Mouse (Mus musculus): ENCODE measurements around the gene Fam57b.

The Fam57b gene

DNA sequence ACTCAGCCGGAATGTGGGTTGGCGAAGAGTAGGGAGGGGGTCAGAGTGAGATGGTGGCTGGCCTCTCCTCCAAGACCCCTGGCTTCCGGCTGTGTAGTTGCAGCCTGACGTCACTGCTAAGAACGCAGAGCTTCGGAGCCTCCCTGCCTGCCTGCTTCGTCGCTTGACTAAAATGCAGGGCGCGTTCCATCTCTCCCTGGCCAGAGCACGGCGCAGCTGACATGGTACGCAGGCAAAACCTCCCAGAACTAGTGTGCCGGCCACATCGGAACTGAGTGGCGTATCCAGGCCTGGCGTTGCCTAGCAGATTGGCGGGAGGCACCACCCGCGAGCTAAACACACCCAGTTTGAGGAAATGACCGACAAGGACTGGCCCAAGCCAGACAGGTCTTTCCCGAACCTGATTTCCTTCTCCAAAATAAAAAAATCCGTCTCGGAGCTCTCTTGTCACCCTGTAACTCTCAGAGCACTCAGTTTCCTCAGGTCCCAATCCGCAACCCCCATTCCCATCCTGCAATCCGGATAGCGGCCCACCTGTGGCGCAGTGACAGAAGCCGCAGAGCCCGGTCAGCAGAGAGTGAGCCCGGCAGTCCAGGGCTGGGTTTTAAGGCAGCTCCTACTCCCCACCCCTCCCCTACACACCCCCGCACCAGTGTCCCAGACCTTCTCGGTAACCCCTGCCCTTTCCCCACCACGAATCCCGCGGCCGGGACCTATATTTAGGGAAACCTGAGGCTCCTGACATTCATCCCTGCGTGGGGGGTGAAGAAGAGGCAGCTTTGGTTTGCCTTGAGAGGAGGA, 2.2 kb downstream of the Fam57b start:
- no peak for DNase-seq

DNA sequence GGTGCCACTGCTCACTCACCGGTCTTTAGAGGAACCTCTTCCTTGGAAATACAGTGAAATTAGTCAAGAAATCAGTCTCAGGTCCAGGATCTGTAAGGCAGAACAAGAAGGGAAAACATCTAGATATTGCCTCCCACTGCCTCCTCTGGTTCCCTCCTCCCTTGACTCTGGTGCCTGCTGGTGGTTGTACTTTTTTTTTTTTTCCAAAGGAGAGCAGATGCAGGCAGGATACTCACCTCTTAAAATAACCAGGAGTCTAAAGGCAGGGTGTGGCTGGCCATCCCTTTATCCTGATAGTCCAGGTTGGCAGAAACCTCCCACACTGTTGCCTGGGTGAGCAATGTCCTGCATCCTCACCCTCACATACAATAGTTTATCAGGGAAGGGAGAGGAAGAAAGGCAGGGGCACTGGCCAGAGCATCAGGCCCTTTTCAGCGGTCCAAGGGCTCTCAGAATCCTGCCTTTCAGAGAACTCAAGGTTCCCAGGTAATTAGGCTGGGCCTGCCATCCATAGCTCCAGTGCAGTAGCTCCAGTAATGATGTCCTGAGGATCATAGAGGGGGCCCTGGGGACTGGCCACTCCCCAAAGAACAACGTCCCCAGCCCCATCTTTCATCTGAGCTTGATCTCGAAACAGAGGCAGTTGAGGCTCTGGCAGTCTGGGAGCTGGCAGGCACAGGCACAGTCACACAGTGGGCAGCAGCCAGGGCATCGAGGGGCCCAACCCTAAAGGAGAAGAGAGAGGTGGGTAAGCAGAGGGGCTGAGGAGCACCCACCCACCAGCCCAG, 3.0 kb downstream of the Fam57b start:
- no peak for DNase-seq

DNA sequence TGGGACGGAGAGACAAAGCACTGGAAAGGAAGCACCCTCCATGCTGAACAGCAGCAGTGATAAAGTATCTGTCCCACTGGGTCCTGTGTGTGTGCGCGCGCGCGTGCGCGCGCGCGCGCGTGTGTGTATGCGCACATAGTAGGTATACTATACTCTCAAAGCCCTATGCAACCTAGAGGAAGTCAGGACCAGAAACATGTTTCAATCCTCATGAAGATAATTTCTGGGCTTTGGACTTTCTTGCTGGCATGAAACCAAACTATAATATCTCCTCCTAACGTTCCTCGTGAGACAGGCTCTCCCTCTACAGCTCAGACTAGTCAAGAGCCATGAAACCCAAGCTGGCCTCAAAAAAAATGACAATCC, 3.6 kb downstream of the Fam57b start:
- DNase-seq = no peak

DNA sequence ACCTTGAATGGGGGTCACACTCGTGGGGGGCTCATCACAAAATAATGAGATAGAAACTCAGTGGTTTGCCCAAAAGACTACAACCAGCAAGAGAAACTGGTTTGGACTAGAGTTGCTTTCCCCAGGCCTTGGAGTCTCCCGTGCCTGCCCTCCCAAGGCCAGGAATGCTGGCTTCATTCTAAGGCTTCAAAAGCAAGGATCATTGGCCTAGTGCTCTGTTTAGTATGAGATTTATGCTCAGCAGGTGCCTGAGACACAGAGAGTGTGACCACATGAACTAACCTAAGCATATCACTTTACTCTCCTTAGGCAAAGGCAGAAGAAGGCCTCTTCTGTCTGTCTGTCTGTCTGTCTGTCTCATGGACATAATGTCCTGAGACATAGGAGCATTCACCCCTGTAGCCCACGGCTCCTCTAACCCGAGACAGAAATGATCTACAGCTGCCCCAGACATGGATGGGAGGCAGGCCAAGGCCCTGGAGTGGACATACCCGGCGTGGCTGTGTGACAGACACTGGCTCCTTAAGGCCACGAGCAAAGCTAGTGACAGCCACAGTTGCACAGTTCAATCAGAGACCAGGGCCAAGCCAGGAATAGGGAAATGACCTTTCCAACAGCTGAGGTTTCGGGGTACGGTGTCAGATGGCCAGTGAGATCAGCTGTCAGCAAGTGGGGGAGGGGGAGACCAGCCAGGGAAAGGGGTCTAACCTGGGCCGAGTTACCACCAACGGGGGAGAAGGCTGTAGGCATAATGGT, 4.8 kb downstream of the Fam57b start:
- no peak for DNase-seq

GRCm38 (mm10) chr7:126803181-126803580, 5.7 kb downstream of the Fam57b start:
- DNase-seq = no peak

- no peak for DNase-seq
Observed at GRCm38 (mm10) chr7:126803751-126804150, 6.3 kb downstream of the Fam57b start.

DNA sequence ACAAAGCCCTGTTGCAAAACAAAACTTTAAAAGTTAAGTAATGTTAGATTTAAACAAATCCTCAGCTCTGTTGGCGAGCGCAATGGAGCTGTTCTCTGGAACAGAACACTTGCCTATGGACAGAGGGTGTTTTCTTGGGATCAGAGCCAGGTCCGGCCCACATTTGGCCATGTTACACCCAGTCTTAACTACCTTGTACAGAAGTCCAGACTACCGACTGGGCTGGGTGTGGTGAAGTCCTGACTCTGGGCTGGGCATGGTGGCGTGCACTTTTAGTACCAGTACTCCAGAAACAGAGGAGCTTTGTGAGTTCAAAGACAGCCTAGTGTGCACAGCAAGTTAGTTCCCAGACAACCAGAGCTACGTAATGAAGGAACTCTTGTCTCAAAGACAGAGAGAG, 9.5 kb downstream of the Fam57b start:
- DNase-seq = peak; percentile 71 to 84

DNA sequence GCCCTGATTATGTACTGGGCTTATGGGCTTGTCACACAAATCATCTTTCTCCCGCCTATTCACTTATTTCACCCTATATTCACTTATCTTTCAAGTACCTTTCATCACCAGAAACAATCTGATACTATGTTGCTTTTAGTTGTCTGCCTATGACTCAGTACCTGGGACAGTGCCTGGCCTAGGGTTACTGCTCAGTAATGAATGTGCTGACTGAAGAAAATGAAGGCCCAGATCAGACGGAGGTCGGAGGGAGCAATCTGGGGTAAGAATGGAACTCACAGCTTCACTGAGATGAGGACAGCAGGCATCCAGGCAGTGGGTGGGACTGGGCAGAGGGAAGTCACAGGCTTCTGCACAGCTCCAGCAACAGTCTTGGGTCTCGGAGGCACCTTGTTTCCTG, 9.9 kb downstream of the Fam57b start:
- DNase-seq = no peak

DNA sequence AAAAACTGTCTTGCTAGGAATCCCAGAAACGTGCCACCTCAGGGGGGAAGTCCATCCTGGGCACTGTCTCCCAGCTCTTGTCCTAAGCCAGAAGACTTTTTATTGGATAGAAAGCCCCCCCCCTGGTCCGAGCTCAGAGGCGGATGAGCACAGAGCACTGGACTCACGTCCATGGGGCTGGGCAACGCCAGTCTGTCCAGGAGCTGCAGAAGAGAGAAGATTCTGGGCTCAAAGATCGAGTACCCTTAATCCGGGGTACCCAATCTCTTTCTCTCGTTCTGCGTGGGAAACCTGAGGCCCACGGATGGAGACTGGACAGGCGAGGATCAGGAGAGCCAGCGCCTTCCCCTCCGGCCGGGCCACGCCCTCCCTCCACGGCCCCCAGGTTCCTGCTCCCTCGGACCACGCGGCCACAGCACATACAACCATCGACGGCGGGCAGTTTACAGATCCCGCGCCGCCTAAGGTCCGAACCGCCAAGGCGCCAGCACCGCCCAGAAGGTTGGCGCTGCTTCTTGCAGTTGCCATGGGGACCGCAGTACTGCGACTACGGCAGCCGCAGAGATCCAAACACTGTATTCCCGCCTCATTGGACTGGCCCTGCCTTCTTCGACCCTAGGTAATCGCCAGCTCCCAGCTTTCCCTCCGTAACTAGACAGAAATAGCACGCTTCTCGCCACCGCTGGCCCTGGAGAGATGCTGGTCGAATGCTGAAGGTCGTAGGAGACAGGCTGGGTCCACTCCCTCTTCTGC, 11.4 kb downstream of the Fam57b start:
- DNase-seq = peak; percentile 92 to 96

GRCm38 (mm10) chr7:126809723-126810369, 12.4 kb downstream of the Fam57b start:
- DNase-seq = no peak

DNA sequence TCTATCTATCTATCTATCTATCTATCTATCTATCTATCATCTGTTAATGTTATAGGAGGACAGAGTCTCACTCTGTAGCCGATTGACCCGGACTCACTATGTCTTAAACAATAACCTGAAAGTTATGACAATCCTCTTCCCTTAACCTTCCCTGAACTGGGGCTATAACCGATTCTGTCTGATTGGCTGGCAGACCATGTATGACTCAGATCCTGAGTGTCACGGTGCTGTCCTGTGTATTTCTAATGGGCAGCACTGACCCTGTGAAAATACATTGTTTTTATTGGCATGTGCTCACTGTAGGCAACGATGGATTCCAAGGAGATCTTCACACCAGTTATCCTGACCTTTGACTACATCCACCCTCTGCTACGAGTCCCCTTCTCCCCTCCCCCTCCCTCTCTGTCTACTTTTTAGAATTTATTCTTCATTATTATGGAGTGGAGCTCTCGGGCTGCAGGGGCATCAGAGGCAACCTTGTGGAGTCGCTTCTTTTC, 18.3 kb downstream of the Fam57b start:
- DNase-seq = no peak

DNA sequence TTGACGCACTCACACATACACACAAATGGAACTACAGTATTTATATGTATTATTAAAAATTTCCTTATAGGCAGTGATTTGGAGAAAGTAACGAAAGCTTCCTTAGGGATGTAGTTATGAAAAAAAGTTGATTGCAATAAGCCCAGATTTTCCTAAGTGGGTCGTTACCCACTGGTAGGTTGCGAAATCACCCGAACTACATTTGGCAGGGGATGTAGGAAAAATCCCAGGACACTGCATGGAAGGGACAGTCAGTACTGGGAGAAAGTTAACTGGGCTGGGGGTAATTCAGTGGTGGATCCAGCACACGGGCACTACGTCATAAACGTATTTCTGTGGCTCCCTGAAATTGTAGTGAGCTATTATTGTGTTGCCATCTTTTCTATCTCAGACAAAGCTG, 19.0 kb downstream of the Fam57b start:
- peak in 1 of 2 experiments; percentile 32 for DNase-seq

- peak in 1 of 2 experiments; percentile 5 for DNase-seq
Observed at GRCm38 (mm10) chr7:126817595-126817994, 20.1 kb downstream of the Fam57b start.

GRCm38 (mm10) chr7:126818818-126819217, 21.4 kb downstream of the Fam57b start:
- no peak for DNase-seq

DNA sequence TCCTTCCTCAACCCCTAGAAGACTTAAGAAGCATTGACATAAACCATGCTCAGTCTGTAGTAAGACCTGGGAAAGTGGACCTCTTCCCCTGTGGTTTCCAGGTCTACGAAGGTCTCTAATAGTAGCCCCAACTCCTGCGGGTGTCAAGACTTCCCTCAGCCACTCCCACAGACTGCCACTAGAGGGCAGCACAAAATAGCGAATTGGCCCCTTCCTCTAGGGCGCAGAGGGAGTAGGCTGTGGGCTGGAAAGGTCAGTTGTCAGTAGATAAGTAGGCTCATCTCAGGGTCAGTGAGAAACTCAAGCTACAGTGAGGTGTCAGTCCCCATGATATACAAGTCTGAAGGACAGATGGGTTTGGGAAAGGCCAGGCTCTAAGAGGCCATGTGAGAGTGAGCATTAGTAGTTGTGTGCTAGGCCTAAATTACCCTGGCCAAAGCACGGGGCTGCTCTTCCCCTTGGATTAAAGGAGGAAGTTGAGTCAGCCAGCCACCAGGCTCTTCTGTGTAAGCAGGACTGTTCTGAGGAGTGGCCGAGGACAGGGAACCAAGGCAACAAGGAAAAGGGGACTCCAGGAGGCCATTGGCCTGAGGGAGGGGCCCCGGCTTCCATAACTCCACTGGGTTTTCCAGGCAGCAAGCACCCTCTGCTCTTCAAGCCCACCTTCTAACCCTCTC, 24.5 kb downstream of the Fam57b start:
- peak; percentile 83 to 89 for DNase-seq

GRCm38 (mm10) chr7:126822741-126823140, 25.3 kb downstream of the Fam57b start:
- DNase-seq = peak in 1 of 2 experiments; percentile 56

DNA sequence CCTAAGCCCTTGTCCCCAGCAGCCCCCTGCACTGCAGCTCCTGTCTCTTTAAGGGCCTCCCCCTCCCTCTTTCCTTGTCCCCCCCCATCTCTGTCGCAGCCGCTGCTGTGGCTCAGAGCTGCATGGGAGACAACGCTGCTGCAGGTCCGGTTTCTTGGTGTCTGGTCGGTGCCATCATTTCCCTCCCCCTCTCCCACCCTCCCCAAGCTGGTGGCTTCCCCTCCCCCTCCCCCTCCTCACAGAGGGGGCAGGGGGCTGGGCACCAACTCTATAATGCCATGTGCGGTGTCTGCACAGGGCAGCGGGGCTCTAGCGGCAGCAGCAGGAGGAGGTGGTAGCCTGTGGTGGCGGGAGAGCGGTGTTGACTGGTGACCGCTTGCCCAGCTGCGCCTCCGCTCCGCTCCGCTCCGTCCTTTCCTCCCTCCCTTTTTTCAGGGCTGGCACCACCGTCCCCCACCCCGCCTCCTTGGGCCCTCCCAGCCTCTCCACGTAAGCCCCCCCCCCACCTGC, 25.8 kb downstream of the Fam57b start:
- DNase-seq = peak in 1 of 2 experiments; percentile 40

- no peak for DNase-seq
Observed at GRCm38 (mm10) chr7:126823940-126824339, 26.5 kb downstream of the Fam57b start.

DNA sequence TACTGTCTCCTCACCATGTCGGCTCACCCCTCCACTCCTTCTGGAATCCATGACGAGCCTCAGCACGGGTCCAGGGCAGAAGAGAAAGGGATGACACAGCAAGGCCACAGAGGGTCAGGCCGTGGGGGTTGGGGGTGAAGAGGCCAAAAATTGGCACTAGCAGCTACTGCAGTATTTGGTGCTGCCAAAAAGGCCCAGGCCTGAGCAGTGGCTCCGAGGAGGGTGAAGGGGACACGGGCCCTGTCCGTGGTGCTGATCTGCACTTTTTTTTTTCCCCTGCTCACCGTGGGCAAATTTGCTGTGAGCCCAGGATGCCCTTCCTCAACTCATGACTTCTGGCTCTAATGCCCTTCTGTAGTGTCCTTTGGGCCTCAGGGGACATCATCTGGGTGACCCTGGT, 27.9 kb downstream of the Fam57b start:
- no peak for DNase-seq

DNA sequence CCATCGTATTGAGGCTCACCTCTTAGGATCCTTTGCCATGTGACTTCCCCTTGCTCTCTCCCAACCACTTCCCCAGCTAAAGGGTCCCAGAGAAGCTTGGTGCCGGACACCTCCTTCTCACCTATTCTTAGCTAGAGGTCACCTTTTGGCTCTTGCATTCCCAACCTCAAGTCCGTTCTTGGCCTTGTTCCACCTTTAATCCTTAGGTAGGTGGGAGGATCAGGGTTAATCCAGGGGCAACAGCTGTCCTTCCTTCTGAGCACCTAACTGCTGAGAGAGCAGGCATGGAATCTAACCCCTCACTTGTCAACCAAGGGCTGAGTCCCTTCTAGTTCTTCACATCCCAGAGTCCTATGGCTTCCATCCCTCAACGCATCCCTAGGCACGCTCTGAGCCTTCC, 28.5 kb downstream of the Fam57b start:
- no peak for DNase-seq

DNA sequence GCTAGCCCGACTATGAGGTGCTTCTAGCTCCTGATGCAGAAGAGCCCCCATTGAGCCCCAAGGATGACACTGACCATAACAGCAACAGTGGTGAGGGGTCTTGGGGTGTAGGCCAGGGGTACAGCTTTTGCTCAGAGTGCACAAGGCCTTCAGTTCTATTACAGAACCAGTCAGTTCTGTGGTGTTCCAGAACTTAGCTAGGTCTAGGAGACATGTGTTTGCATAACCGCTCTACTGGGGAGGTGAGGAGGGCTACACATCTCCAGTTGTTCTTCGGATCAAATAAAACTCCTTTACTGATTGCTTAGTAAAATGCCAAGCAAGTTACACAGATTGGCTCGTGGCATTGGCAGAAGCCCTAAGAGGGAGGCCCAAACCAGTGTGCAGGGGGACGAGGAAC, 34.1 kb downstream of the Fam57b start, which contains the start of gene 4930451I11Rik:
Gene 4930451I11Rik, minus strand, starts transcription at position 101 of the 400 bp plus-strand sequence.
- no peak for DNase-seq

All from kidney, postnatal 25 days (tissue).